Mouse (Mus musculus): Measurements from ENCODE around the gene Faf1. TPM values are rescaled to one million over a fixed set of nuclear protein-coding genes. Genes with fewer than 3 reads are reported as not detected.

Faf1 gene
- polyA plus RNA-seq, 1 experiment, result 11.1 TPM

DNA sequence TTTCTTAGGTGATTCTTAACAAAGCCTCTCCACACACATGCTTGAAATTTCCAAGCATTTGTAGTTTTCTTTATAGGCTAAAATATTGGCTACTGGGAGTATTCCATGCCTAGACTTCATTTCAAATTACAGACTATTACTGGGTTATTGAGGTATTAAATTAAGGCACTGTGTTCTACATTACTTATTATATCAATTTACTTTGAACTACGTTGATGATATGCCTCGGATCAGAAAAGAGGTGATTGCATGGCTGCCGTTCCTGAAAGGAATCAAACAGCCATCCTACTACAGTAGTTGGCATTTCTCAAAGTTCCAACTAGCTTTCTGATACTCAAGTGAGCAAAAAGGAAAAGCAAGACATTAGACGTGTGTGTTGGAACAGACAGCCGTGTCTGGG, 14.1 kb upstream of the Faf1 start:
- Histone ChIP-seq H3K27ac (ENCODE audit: control insufficient read depth, insufficient read depth, low read length) (no peak overlapping the region), H3K36me3 (ENCODE audit: control insufficient read depth, insufficient read depth, low read length) (no peaks in the 10 kb centered on the region), H3K4me3 (ENCODE audit: control insufficient read depth, insufficient read depth, low read length) (no peak overlapping the region), H3K4me1 (replicated peaks; ENCODE audit: control insufficient read depth, insufficient read depth, low read length) (0 out of 2 replicates have a peak, but pooled peaks cover 3% of the 10 kb centered on the region), H3K27me3 (ENCODE audit: control insufficient read depth, insufficient read depth, low read length) (no peaks in the 10 kb centered on the region)
- 91% methylated on average over 5 of the region's 5 CpGs for WGBS
- TF ChIP-seq CTCF (IDR thresholded peaks at IDR 0.05; ENCODE audit: borderline replicate concordance, control insufficient read depth, extremely low read depth, insufficient read depth, low read length, poor library complexity) (no peak), POLR2A (IDR thresholded peaks at IDR 0.05; ENCODE audit: control insufficient read depth, extremely low read depth, insufficient read depth, low read length, poor library complexity) (no peak)
- DNase-seq, result no peak

DNA sequence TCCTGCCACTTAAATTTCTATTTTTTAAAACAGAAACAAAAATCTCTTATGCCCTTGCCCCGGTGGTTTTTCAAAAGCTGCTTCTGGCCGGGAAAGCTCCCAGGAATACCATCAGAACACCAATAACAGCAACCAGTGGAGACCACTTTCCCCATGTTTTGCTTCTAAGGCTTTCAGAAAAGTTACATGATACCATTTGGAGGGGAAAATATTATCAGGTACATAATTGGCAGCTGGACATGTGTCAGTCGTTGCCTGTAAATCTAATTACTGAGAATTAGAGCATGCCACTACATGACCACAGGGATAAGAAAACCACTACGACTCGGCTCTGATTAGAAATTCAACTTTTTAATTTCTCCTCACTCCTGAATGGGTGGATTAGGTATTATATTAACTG, 12.3 kb upstream of the Faf1 start:
- H3K27me3 ChIP-seq (ENCODE audit: control insufficient read depth, insufficient read depth, low read length), result no peaks in the 10 kb centered on the region
- WGBS, result 41% methylated on average over 5 of the region's 5 CpGs
- no peak overlapping the region for H3K27ac ChIP-seq (ENCODE audit: control insufficient read depth, insufficient read depth, low read length)
- TF ChIP-seq CTCF (IDR thresholded peaks at IDR 0.05; ENCODE audit: borderline replicate concordance, control insufficient read depth, extremely low read depth, insufficient read depth, low read length, poor library complexity) (no peak), POLR2A (IDR thresholded peaks at IDR 0.05; ENCODE audit: control insufficient read depth, extremely low read depth, insufficient read depth, low read length, poor library complexity) (no peak)
- no peaks in the 10 kb centered on the region for H3K36me3 ChIP-seq (ENCODE audit: control insufficient read depth, insufficient read depth, low read length)
- no peak for DNase-seq
- H3K4me3 ChIP-seq (ENCODE audit: control insufficient read depth, insufficient read depth, low read length), result no peak overlapping the region
- no peaks in the 10 kb centered on the region for H3K4me1 ChIP-seq (replicated peaks; ENCODE audit: control insufficient read depth, insufficient read depth, low read length)

GRCm38 (mm10) chr4:109665101-109665981, 11.0 kb upstream of the Faf1 start:
- under 1% methylated on average over 49 of the region's 49 CpGs for WGBS
- Histone ChIP-seq H3K27ac (ENCODE audit: control insufficient read depth, insufficient read depth, low read length) (peak overlapping the region; percentile 53; the same call in 1 of the 2 replicates), H3K4me3 (ENCODE audit: control insufficient read depth, insufficient read depth, low read length) (peak overlapping the region; percentile 81), H3K27me3 (ENCODE audit: control insufficient read depth, insufficient read depth, low read length) (no peaks in the 10 kb centered on the region), H3K36me3 (ENCODE audit: control insufficient read depth, insufficient read depth, low read length) (no peaks in the 10 kb centered on the region), H3K4me1 (replicated peaks; ENCODE audit: control insufficient read depth, insufficient read depth, low read length) (no peaks in the 10 kb centered on the region)
- TF ChIP-seq CTCF (IDR thresholded peaks at IDR 0.05; ENCODE audit: borderline replicate concordance, control insufficient read depth, extremely low read depth, insufficient read depth, low read length, poor library complexity) (no peak), POLR2A (IDR thresholded peaks at IDR 0.05; ENCODE audit: control insufficient read depth, extremely low read depth, insufficient read depth, low read length, poor library complexity) (no peak; the same call in 1 of the 2 replicates)
- peak; percentile 61 for DNase-seq

DNA sequence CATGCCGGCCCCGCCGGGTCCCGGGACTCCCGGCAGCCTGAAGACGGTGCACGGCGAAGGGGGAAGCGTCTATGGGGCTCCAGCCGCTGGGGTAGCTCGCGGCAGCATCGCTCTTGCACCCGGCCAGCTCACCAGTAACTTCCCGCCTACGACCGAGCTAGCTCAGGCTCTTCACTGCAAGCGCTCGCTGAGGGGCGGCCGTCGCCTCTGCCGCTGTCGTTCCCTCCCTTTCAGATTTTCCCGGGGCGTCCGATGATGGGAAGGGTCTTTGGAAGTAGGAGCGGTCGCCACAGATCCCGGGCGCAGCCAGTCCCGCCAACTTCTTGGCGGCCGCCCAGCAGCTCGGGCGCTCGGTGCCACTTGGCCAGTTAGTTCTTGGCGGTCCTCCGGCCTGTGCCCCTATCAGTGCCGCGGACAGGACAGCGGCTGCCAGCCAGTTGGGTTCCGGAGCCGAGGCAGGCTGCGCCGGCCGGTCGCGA, 10.4 kb upstream of the Faf1 start:
- under 1% methylated on average over 49 of the region's 49 CpGs for WGBS
- no peaks in the 10 kb centered on the region for H3K36me3 ChIP-seq (ENCODE audit: control insufficient read depth, insufficient read depth, low read length)
- TF ChIP-seq CTCF (IDR thresholded peaks at IDR 0.05; ENCODE audit: borderline replicate concordance, control insufficient read depth, extremely low read depth, insufficient read depth, low read length, poor library complexity), result no peak
- TF ChIP-seq POLR2A (IDR thresholded peaks at IDR 0.05; ENCODE audit: control insufficient read depth, extremely low read depth, insufficient read depth, low read length, poor library complexity), result no peak
- peak overlapping the region; percentile 57 for H3K27ac ChIP-seq (ENCODE audit: control insufficient read depth, insufficient read depth, low read length)
- peak overlapping the region; percentile 81 for H3K4me3 ChIP-seq (ENCODE audit: control insufficient read depth, insufficient read depth, low read length)
- no peaks in the 10 kb centered on the region for H3K4me1 ChIP-seq (replicated peaks; ENCODE audit: control insufficient read depth, insufficient read depth, low read length)
- no peaks in the 10 kb centered on the region for H3K27me3 ChIP-seq (ENCODE audit: control insufficient read depth, insufficient read depth, low read length)
- DNase-seq, result no peak

DNA sequence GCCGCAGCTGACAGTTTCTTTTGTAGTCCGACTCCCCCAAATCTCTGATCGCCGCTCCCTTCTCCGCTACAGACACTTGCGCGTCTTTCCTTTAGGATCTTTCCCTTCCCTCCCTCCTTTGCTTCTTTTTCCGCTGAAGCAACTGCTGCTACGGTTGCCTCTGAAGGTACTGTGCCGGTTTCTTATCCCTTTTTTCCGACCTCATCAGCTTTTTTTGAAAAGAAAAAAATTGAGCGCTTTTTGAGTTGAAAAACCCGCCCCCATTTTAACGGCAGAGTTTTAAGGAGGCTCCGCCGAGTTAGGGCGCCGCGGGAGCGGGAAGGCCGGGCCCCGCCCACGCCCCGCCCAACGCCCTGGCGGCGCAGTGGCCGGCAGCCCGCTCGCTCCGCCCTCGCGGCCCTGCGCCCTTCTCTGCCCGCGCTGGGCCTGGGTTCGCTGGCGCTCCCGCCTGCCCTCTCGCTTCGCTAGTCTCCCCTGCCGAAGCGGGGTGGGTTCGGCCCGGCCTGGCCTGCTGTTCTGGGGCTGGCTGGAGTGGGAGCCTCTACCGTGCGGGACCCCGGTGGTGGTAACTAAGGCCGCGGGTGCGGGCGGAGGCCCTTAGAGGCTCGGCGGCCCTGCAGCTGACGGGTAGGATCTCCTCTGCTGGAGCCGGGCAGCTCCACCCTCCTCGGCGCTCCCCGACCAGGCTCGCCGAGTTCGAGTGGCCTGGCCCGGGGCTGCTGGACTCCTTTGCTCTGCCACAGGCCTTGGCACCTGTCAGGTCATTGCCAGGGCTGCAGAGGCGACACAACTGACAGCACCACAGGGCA, 9.7 kb upstream of the Faf1 start, which contains the start of gene Cdkn2c:
TSS of gene Cdkn2c (minus strand) at position 729 of the 809 bp plus-strand sequence.
- peak; percentile 85 for DNase-seq
- Histone ChIP-seq H3K4me1 (replicated peaks; ENCODE audit: control insufficient read depth, insufficient read depth, low read length) (no peaks in the 10 kb centered on the region), H3K4me3 (ENCODE audit: control insufficient read depth, insufficient read depth, low read length) (peak within 1 kb of the TSS; percentile 81), H3K27ac (ENCODE audit: control insufficient read depth, insufficient read depth, low read length) (peak within 1 kb of the TSS; percentile 57), H3K36me3 (ENCODE audit: control insufficient read depth, insufficient read depth, low read length) (no peaks in the 10 kb centered on the region), H3K27me3 (ENCODE audit: control insufficient read depth, insufficient read depth, low read length) (no peaks in the 10 kb centered on the region)
- peak; percentile 36; the same call in 1 of the 2 replicates for TF ChIP-seq CTCF (IDR thresholded peaks at IDR 0.05; ENCODE audit: borderline replicate concordance, control insufficient read depth, extremely low read depth, insufficient read depth, low read length, poor library complexity)
- peak; percentile 81 for TF ChIP-seq POLR2A (IDR thresholded peaks at IDR 0.05; ENCODE audit: control insufficient read depth, extremely low read depth, insufficient read depth, low read length, poor library complexity)
- WGBS, result under 1% methylated on average over 64 of the region's 64 CpGs

- 57% methylated on average over 2 of the region's 2 CpGs for WGBS
- TF ChIP-seq POLR2A (IDR thresholded peaks at IDR 0.05; ENCODE audit: control insufficient read depth, extremely low read depth, insufficient read depth, low read length, poor library complexity) (no peak), CTCF (IDR thresholded peaks at IDR 0.05; ENCODE audit: borderline replicate concordance, control insufficient read depth, extremely low read depth, insufficient read depth, low read length, poor library complexity) (no peak)
- Histone ChIP-seq H3K4me3 (ENCODE audit: control insufficient read depth, insufficient read depth, low read length) (no peak overlapping the region), H3K36me3 (ENCODE audit: control insufficient read depth, insufficient read depth, low read length) (no peaks in the 10 kb centered on the region), H3K27me3 (ENCODE audit: control insufficient read depth, insufficient read depth, low read length) (no peaks in the 10 kb centered on the region), H3K27ac (ENCODE audit: control insufficient read depth, insufficient read depth, low read length) (no peak overlapping the region), H3K4me1 (replicated peaks; ENCODE audit: control insufficient read depth, insufficient read depth, low read length) (no peaks in the 10 kb centered on the region)
- DNase-seq, result no peak
Measured at GRCm38 (mm10) chr4:109667518-109667917, 8.9 kb upstream of the Faf1 start.
